Mouse (Mus musculus) spleen, adult 12 weeks (tissue): Measurements from ENCODE around the gene Slc16a10.
A peak's percentile ranks its signal among the peaks of the same experiment; 100 is the strongest.
"Not testable (repeated sequence)": the region's sequence is repeated elsewhere in the genome, so short reads cannot be mapped to it uniquely, and the experiment has no call there.

Source experiments
- DNase-seq: peaks from one replicate; pipeline ENCODE4 v3.0.0; 2022; ENCODE audit warnings: low spot score

Slc16a10 gene

GRCm38 (mm10) chr10:40026546-40026945, 115.5 kb downstream of the Slc16a10 start:
- DNase-seq = no peak

- no peak for DNase-seq
These were observed 116.5 kb downstream of the Slc16a10 start for GRCm38 (mm10) chr10:40025560-40025959.

- peak; percentile 29 for DNase-seq
These were observed 117.3 kb downstream of the Slc16a10 start, which contains the start of gene Mfsd4b1 for GRCm38 (mm10) chr10:40024554-40025428. Gene Mfsd4b1, minus strand, starts transcription at chr10:40025268.

- DNase-seq = no peak
These were observed 121.7 kb downstream of the Slc16a10 start for GRCm38 (mm10) chr10:40020401-40020800.

GRCm38 (mm10) chr10:40019492-40019891, 122.6 kb downstream of the Slc16a10 start:
- DNase-seq = no peak

- DNase-seq = no peak
These were observed 123.7 kb downstream of the Slc16a10 start for GRCm38 (mm10) chr10:40018261-40018860.

GRCm38 (mm10) chr10:40009591-40009990, 132.5 kb downstream of the Slc16a10 start:
- no peak for DNase-seq

- DNase-seq = not testable (repeated sequence)
These were observed 133.2 kb downstream of the Slc16a10 start for GRCm38 (mm10) chr10:40008847-40009246.

GRCm38 (mm10) chr10:40007953-40008352, 134.1 kb downstream of the Slc16a10 start:
- DNase-seq = no peak

- no peak for DNase-seq
These were observed 135.1 kb downstream of the Slc16a10 start for GRCm38 (mm10) chr10:40006963-40007362.

GRCm38 (mm10) chr10:40000746-40001145, 141.3 kb downstream of the Slc16a10 start:
- no peak for DNase-seq

- no peak for DNase-seq
These were observed 150.9 kb downstream of the Slc16a10 start for GRCm38 (mm10) chr10:39991155-39991554.

- DNase-seq = no peak
These were observed 155.6 kb downstream of the Slc16a10 start, which contains the start of gene Mfsd4b5 for GRCm38 (mm10) chr10:39986466-39986865. Gene Mfsd4b5, minus strand, starts transcription at chr10:39986646.
